In genomic region chr12:64829662-64830249, GRCm38 (mm10) we compare ENCODE assay signal across 8 mouse cellular contexts.
A peak's percentile ranks its signal among the peaks of the same experiment; 100 is the strongest.
DNase-seq lines count a peak whose midpoint lies in the region.

No protein-coding gene starts in this region.

- intact Hi-C loops in left cerebral cortex, postnatal 4 days (cut with DNase I) = no loop called here
- intact Hi-C loops in left cerebral cortex, postnatal 25 days (cut with DNase I) = no loop called here

- peak; percentile 4 for DNase-seq in adrenal gland, postnatal 10 days
- DNase-seq in adrenal gland, adult 8-10 months = no peak
- DNase-seq in left cerebral cortex, adult 9 months (ENCODE audit: low spot score in 2 of 2) = peak; percentile 7 to 17
- no peak for DNase-seq in left cerebral cortex, postnatal 4 days
- DNase-seq in embryo, embryonic 11.5 days (ENCODE audit: low read depth, low spot score) = peak; percentile 54
- DNase-seq in left cerebral cortex, postnatal 25 days (ENCODE audit: low spot score in 2 of 2) = peak; percentile 18 to 53
- peak; percentile 76 for DNase-seq in retina, postnatal 1 day
- DNase-seq in adrenal gland, adult 18-20 months (ENCODE audit: low spot score in 2 of 2) = no peak

Comparison
In these comparisons a context has a peak if more than half of its experiments do, and no peak if none do; other contexts are left out.
1. DNase-seq: peak in adrenal gland, postnatal 10 days (single experiment), left cerebral cortex, adult 9 months (2 of 2), embryo, embryonic 11.5 days (single experiment), left cerebral cortex, postnatal 25 days (2 of 2) and retina, postnatal 1 day (single experiment); none in adrenal gland, adult 8-10 months (single experiment), left cerebral cortex, postnatal 4 days (single experiment) and adrenal gland, adult 18-20 months (0 of 2).